Mouse (Mus musculus) lung, embryonic 16.5 days (tissue): ENCODE results near the gene Lima1. TPM values are rescaled to one million over a fixed set of nuclear protein-coding genes. Genes with fewer than 3 reads are reported as not detected.

Experiments used
- ATAC-seq: fragments of 200-750 bp; cut with Nextera tagmentation; 2 replicates; pipeline ENCODE4 v1.8.0; 2017; ENCODE audit warnings: low read depth, mild to moderate bottlenecking, moderate library complexity
- H3K27ac ChIP-seq: fragments of 300-500 bp; sonication (generic); 2 replicates; pipeline ENCODE4 v1.5.1; 2014; ENCODE audit warnings: mild to moderate bottlenecking, control low read depth, low read length
- H3K27me3 ChIP-seq: fragments of 300-500 bp; sonication (generic); 2 replicates; pipeline ENCODE4 v1.6.1; 2014; ENCODE audit warnings: low read depth, low read length, mixed read lengths; ENCODE audit not compliant: control insufficient read depth, insufficient read depth
- H3K36me3 ChIP-seq: fragments of 300-500 bp; sonication (generic); 2 replicates; pipeline ENCODE4 v1.6.1; 2014; ENCODE audit warnings: low read length; ENCODE audit not compliant: control insufficient read depth, insufficient read depth
- H3K4me1 ChIP-seq: fragments of 300-500 bp; sonication (generic); replicated peaks from 2 replicates; pipeline ENCODE4 v1.6.1; 2014; ENCODE audit warnings: low read length, mixed read lengths; ENCODE audit not compliant: control insufficient read depth, insufficient read depth
- H3K4me2 ChIP-seq: fragments of 300-500 bp; sonication (generic); 2 replicates; pipeline ENCODE4 v1.6.1; 2014; ENCODE audit warnings: low read depth, low read length, control low read depth
- H3K4me3 ChIP-seq: fragments of 300-500 bp; sonication (generic); 2 replicates; pipeline ENCODE4 v1.5.1; 2014; ENCODE audit warnings: mild to moderate bottlenecking, low read length, control low read depth
- H3K9ac ChIP-seq: fragments of 300-500 bp; sonication (generic); 2 replicates; pipeline ENCODE4 v1.6.1; 2014; ENCODE audit warnings: low read length, control low read depth
- H3K9me3 ChIP-seq: fragments of 300-500 bp; sonication (generic); 2 replicates; pipeline ENCODE4 v1.6.1; 2016; ENCODE audit warnings: low read length; ENCODE audit not compliant: control insufficient read depth
- WGBS: fragments of 180-500 bp; shearing (Covaris S2); extraction: QIAGEN DNeasy Blood & Tissue Kit; methylation state at CpG from one replicate; pipeline ENCODE4 v1.1.7; 2014; 5-methylcytosine and 5-hydroxymethylcytosine counted together
- polyA plus RNA-seq: library from polyadenylated mRNA; unstranded; fragments of >200 nt; fragmentation: Nextera tagmentation; extraction: Ambion mirVana; gene quantifications from 2 replicates; pipeline ENCODE4 v1.2.1, GENCODE M21; 2015

Lima1 gene
- polyA plus RNA-seq, 1 experiment from 2014 or later = 47.0 TPM

GRCm38 (mm10) chr15:99729056-99729783 lies 146.0 kb downstream of the Lima1 start:
- ATAC-seq = no peak
- Histone ChIP-seq H3K27ac (no peak overlapping the region), H3K9me3 (peaks cover 6% of the 10 kb centered on the region), H3K36me3 (peaks cover 20% of the 10 kb centered on the region), H3K27me3 (no peaks in the 10 kb centered on the region), H3K4me1 (peaks cover 12% of the 10 kb centered on the region), H3K4me3 (no peak overlapping the region), H3K9ac (no peak overlapping the region), H3K4me2 (no peak overlapping the region)
- 95% methylated on average over 3 of the region's 4 CpGs for WGBS

Other genes starting within 250 kb of the Lima1 start
- 165 and 178 TPM in 2 replicates for gene Racgap1, start 223.8 kb downstream of the Lima1 start, polyA plus RNA-seq
- gene Asic1, start 205.1 kb downstream of the Lima1 start, polyA plus RNA-seq = 1.6 and 1.7 TPM in 2 replicates
- 31.1 and 34.5 TPM in 2 replicates for gene Smarcd1, start 173.3 kb downstream of the Lima1 start, polyA plus RNA-seq
- not detected in 2 replicates for gene Gm17349, start 170.0 kb downstream of the Lima1 start, polyA plus RNA-seq
- gene Gpd1, start 157.9 kb downstream of the Lima1 start, polyA plus RNA-seq = 3.3 and 3.7 TPM in 2 replicates
- gene Cox14, start 149.8 kb downstream of the Lima1 start, polyA plus RNA-seq = 148 and 164 TPM in 2 replicates
- 73.3 and 74.4 TPM in 2 replicates for gene Cers5, start 102.6 kb downstream of the Lima1 start, polyA plus RNA-seq
- gene Fam186a, start 91.6 kb upstream of the Lima1 start, polyA plus RNA-seq = not detected in 2 replicates
- gene Larp4, start 94.6 kb upstream of the Lima1 start, polyA plus RNA-seq = 30.8 and 34.6 TPM in 2 replicates
- gene Dip2b, start 163.2 kb upstream of the Lima1 start, polyA plus RNA-seq = 9.6 and 10.4 TPM in 2 replicates